In genomic region chr4:76541769-76542168, GRCm38 (mm10) we compare ENCODE assay signal across 21 mouse cellular contexts.
DNase-seq lines count a peak whose midpoint lies in the region; ATAC-seq and TF ChIP-seq lines count a peak whose summit lies in the region.
"Had no signal": no experiment of that assay in that cellular context is flagged by ENCODE, and none has a peak within 500 bp of the region (broad histone marks: within the 10 kb centered on the region; RNA-seq: fewer than 3 reads in every experiment).

No protein-coding gene starts in this region.

- ATAC-seq in embryonic facial prominence, embryonic 14.5 days (ENCODE audit: low read depth) = no peak
- peak; percentile 63; the same call in 1 of the 2 replicates for ATAC-seq in limb, embryonic 14.5 days (ENCODE audit: low FRiP score, low read depth)
- ATAC-seq: activated CD4-positive, CD25-positive, alpha-beta regulatory T cell, adult 4 months; CD4-positive, CD25-positive, alpha-beta regulatory T cell, adult 4 months; Patski had no signal

- H3K9ac ChIP-seq in embryonic facial prominence, embryonic 14.5 days (ENCODE audit: low read depth, low read length) = no peak overlapping the region
- H3K9ac ChIP-seq in limb, embryonic 14.5 days (ENCODE audit: low read depth, low read length, severe bottlenecking) = no peak overlapping the region

- no peaks in the 10 kb centered on the region for H3K27me3 ChIP-seq in embryonic facial prominence, embryonic 14.5 days (replicated peaks; ENCODE audit: control insufficient read depth, insufficient read depth, low read length)
- H3K27me3 ChIP-seq in embryonic facial prominence, embryonic 10.5 days (replicated peaks; ENCODE audit: low read depth, poor library complexity, severe bottlenecking) = no peaks in the 10 kb centered on the region
- H3K27me3 ChIP-seq in limb, embryonic 14.5 days (ENCODE audit: control insufficient read depth, insufficient read depth, low read length) = no peaks in the 10 kb centered on the region
- H3K27me3 ChIP-seq in limb, embryonic 10.5 days (ENCODE audit: low read depth, poor library complexity, severe bottlenecking) = no peaks in the 10 kb centered on the region
- H3K27me3 ChIP-seq in myocyte (ENCODE audit: control insufficient read depth, insufficient read depth, insufficient read length) = no peaks in the 10 kb centered on the region
- H3K27me3 ChIP-seq: CH12.LX, Patski had no signal

- no peaks in the 10 kb centered on the region for H3K79me2 ChIP-seq in myocyte (ENCODE audit: control insufficient read depth, insufficient read depth)

- no peak overlapping the region for H3ac ChIP-seq in myocyte (ENCODE audit: control insufficient read depth, insufficient read length)

- no peak for TF ChIP-seq POLR2A in limb, embryonic 14.5 days (IDR thresholded peaks at IDR 0.05; ENCODE audit: borderline replicate concordance, extremely low read depth, insufficient read depth, insufficient read length)
- no peak for TF ChIP-seq POLR2A in myocyte (IDR thresholded peaks at IDR 0.05; ENCODE audit: insufficient read length, low read depth)
- no peak for TF ChIP-seq POLR2A in lung, adult 2 months (IDR thresholded peaks at IDR 0.05; ENCODE audit: borderline replicate concordance, extremely low read depth, low read depth, low read length)

- no peaks in the 10 kb centered on the region for H3K4me1 ChIP-seq in embryonic facial prominence, embryonic 14.5 days (ENCODE audit: control insufficient read depth, insufficient read depth, low read length)
- H3K4me1 ChIP-seq in embryonic facial prominence, embryonic 10.5 days = no peaks in the 10 kb centered on the region
- no peaks in the 10 kb centered on the region for H3K4me1 ChIP-seq in limb, embryonic 14.5 days (ENCODE audit: control insufficient read depth, insufficient read depth, low read length)
- H3K4me1 ChIP-seq in limb, embryonic 10.5 days = no peaks in the 10 kb centered on the region
- no peaks in the 10 kb centered on the region for H3K4me1 ChIP-seq in lung, adult 2 months (ENCODE audit: control insufficient read depth, insufficient read depth, low read length)

- peak; percentile 30 for DNase-seq in embryonic facial prominence, embryonic 14.5 days (ENCODE audit: low spot score)
- no peak for DNase-seq in embryonic facial prominence, embryonic 10.5 days (ENCODE audit: low spot score)
- no peak for DNase-seq in limb, embryonic 14.5 days (ENCODE audit: low spot score)
- no peak for DNase-seq in limb, embryonic 10.5 days (ENCODE audit: low spot score)
- DNase-seq in lung, adult 2 months = no peak
- DNase-seq: adrenal gland, adult 2 months; adrenal gland, adult 8-10 months; adrenal gland, postnatal 10 days; adrenal gland, postnatal 14 days; adrenal gland, postnatal 25 days; adrenal gland, postnatal 36 days; B cell, adult 2 months; cerebellum, adult 11 months; cerebellum, adult 11-12 months; cerebellum, adult 18-20 months had no signal

- WGBS in embryonic facial prominence, embryonic 14.5 days = 70% methylated on average over 2 of the region's 2 CpGs
- WGBS in embryonic facial prominence, embryonic 10.5 days = 70% methylated on average over 2 of the region's 2 CpGs
- WGBS in limb, embryonic 14.5 days = 59% methylated on average over 2 of the region's 2 CpGs
- WGBS in limb, embryonic 10.5 days = 75% methylated on average over 2 of the region's 2 CpGs
- WGBS in lung, adult 2 months = 59% methylated on average over 2 of the region's 2 CpGs

- H3K4me3 ChIP-seq in embryonic facial prominence, embryonic 14.5 days (ENCODE audit: low read depth, low read length) = no peak overlapping the region
- no peak overlapping the region for H3K4me3 ChIP-seq in embryonic facial prominence, embryonic 10.5 days
- H3K4me3 ChIP-seq in limb, embryonic 14.5 days (replicated peaks; ENCODE audit: low read length) = no peak overlapping the region
- no peak overlapping the region for H3K4me3 ChIP-seq in limb, embryonic 10.5 days
- no peak overlapping the region for H3K4me3 ChIP-seq in myocyte
- no peak overlapping the region for H3K4me3 ChIP-seq in lung, adult 2 months (replicated peaks; ENCODE audit: extremely low read depth, low read depth, low read length)

- H3K4me2 ChIP-seq in embryonic facial prominence, embryonic 14.5 days (ENCODE audit: low read depth, low read length) = no peak overlapping the region
- H3K4me2 ChIP-seq in limb, embryonic 14.5 days (replicated peaks; ENCODE audit: low read depth, low read length, severe bottlenecking) = no peak overlapping the region
- peak overlapping the region; percentile 2 for H3K4me2 ChIP-seq in myocyte (ENCODE audit: low read depth)

- TF ChIP-seq CTCF in lung, adult 2 months (IDR thresholded peaks at IDR 0.05; ENCODE audit: insufficient read depth, low read length) = no peak

- no peaks in the 10 kb centered on the region for H3K9me3 ChIP-seq in embryonic facial prominence, embryonic 14.5 days (ENCODE audit: control insufficient read depth, low read length)
- no peaks in the 10 kb centered on the region for H3K9me3 ChIP-seq in embryonic facial prominence, embryonic 10.5 days
- no peaks in the 10 kb centered on the region for H3K9me3 ChIP-seq in limb, embryonic 14.5 days (ENCODE audit: control insufficient read depth, low read length)
- no peaks in the 10 kb centered on the region for H3K9me3 ChIP-seq in limb, embryonic 10.5 days (replicated peaks)
- H3K9me3 ChIP-seq: G1E had no signal

- H3K36me3 ChIP-seq in embryonic facial prominence, embryonic 14.5 days (ENCODE audit: control insufficient read depth, insufficient read depth, low read length) = no peaks in the 10 kb centered on the region
- H3K36me3 ChIP-seq in embryonic facial prominence, embryonic 10.5 days (replicated peaks) = no peaks in the 10 kb centered on the region
- no peaks in the 10 kb centered on the region for H3K36me3 ChIP-seq in limb, embryonic 14.5 days (ENCODE audit: control insufficient read depth, insufficient read depth, low read length)
- no peaks in the 10 kb centered on the region for H3K36me3 ChIP-seq in limb, embryonic 10.5 days
- no peaks in the 10 kb centered on the region for H3K36me3 ChIP-seq in myocyte (ENCODE audit: control insufficient read depth, insufficient read depth)
- H3K36me3 ChIP-seq: G1E had no signal

- H3K27ac ChIP-seq in embryonic facial prominence, embryonic 14.5 days (replicated peaks; ENCODE audit: low read depth, low read length) = no peak overlapping the region
- no peak overlapping the region for H3K27ac ChIP-seq in embryonic facial prominence, embryonic 10.5 days (replicated peaks)
- H3K27ac ChIP-seq in limb, embryonic 14.5 days (replicated peaks; ENCODE audit: low read depth, low read length) = no peak overlapping the region
- H3K27ac ChIP-seq in limb, embryonic 10.5 days = no peak overlapping the region

TF ChIP-seq in myocyte, 11 proteins besides CTCF, POLR2A, EP300 and RAD21:
- TF ChIP-seq MYOD1 (IDR thresholded peaks at IDR 0.05; ENCODE audit: control insufficient read depth in 1 of 3, insufficient read length in 2 of 3, low read depth in 2 of 3) (peak; percentile 69 to 87 (median 75)), TCF12 (IDR thresholded peaks at IDR 0.05; ENCODE audit: insufficient read depth, poor library complexity, severe bottlenecking) (no peak)
